Mouse (Mus musculus): Measurements from ENCODE around the gene Sec31b. TPM values are rescaled to one million over a fixed set of nuclear protein-coding genes. Genes with fewer than 3 reads are reported as not detected.
A peak's percentile ranks its signal among the peaks of the same experiment; 100 is the strongest.

Sec31b gene
- polyA plus RNA-seq, 2 experiments = 0.20 to 0.46 TPM

GRCm38 (mm10) chr19:44493128-44493527 lies 52.5 kb downstream of the Sec31b start, which contains the start of gene Wnt8b:
Wnt8b (plus strand) TSS chr19:44493472.
- Histone ChIP-seq H3K4me2 (ENCODE audit: low read depth) (no peak within 1 kb of the TSS), H3K9me3 (ENCODE audit: control insufficient read depth, low read length) (no peaks in the 10 kb centered on the region), H3K9ac (replicated peaks) (no peak within 1 kb of the TSS), H3K27me3 (ENCODE audit: control insufficient read depth, insufficient read depth, low read length) (no peaks in the 10 kb centered on the region; the same call in 1 of the 2 replicates), H3K36me3 (replicated peaks; ENCODE audit: control insufficient read depth, insufficient read depth, low read depth) (no peaks in the 10 kb centered on the region), H3K4me1 (replicated peaks; ENCODE audit: control insufficient read depth in 2 of 2, insufficient read depth in 2 of 2, low read length in 1 of 2) (no peaks in the 10 kb centered on the region; a peak in 1 of 4 replicates), H3K4me3 (ENCODE audit: insufficient read depth in 1 of 2, low read depth in 2 of 2, low read length in 2 of 2) (no peak within 1 kb of the TSS), H3K27ac (no peak within 1 kb of the TSS)
- WGBS (ENCODE audit: insufficient replicate concordance) = 36% methylated on average over 8 of the region's 8 CpGs
- TF ChIP-seq CTCF (IDR thresholded peaks at IDR 0.05; ENCODE audit: low read depth) = no peak
- no peak for TF ChIP-seq EP300 (IDR thresholded peaks at IDR 0.05; ENCODE audit: low read depth)
- DNase-seq (ENCODE audit: low read depth in 3 of 3, low spot score in 3 of 3) (no peak), ATAC-seq (ENCODE audit: insufficient read depth) (no peak)

GRCm38 (mm10) chr19:44487266-44487665 lies 58.4 kb downstream of the Sec31b start:
- ATAC-seq (ENCODE audit: insufficient read depth) (no peak), DNase-seq (ENCODE audit: low read depth in 3 of 3, low spot score in 3 of 3) (peak; percentile 40 to 51 (median 41))
- H3K9ac ChIP-seq (replicated peaks) = no peak overlapping the region
- WGBS (ENCODE audit: insufficient replicate concordance) = 3% methylated on average over 8 of the region's 8 CpGs
- TF ChIP-seq EP300 (IDR thresholded peaks at IDR 0.05; ENCODE audit: low read depth) (no peak), CTCF (IDR thresholded peaks at IDR 0.05; ENCODE audit: low read depth) (peak; percentile 93)
- no peaks in the 10 kb centered on the region for H3K4me1 ChIP-seq (replicated peaks; ENCODE audit: control insufficient read depth in 2 of 2, insufficient read depth in 2 of 2, low read length in 1 of 2)
- no peaks in the 10 kb centered on the region for H3K36me3 ChIP-seq (replicated peaks; ENCODE audit: control insufficient read depth, insufficient read depth, low read depth)
- H3K27me3 ChIP-seq (ENCODE audit: control insufficient read depth, insufficient read depth, low read length) = no peaks in the 10 kb centered on the region
- H3K9me3 ChIP-seq (ENCODE audit: control insufficient read depth, low read length) = no peaks in the 10 kb centered on the region
- no peak overlapping the region for H3K4me3 ChIP-seq (ENCODE audit: insufficient read depth in 1 of 2, low read depth in 2 of 2, low read length in 2 of 2)
- H3K4me2 ChIP-seq (ENCODE audit: low read depth) = no peak overlapping the region
- no peak overlapping the region for H3K27ac ChIP-seq

GRCm38 (mm10) chr19:44476541-44476940 lies 69.1 kb downstream of the Sec31b start:
- DNase-seq (ENCODE audit: low read depth in 3 of 3, low spot score in 3 of 3) (no peak), ATAC-seq (ENCODE audit: insufficient read depth) (no peak)
- Histone ChIP-seq H3K27ac (no peak overlapping the region), H3K4me1 (replicated peaks; ENCODE audit: control insufficient read depth in 2 of 2, insufficient read depth in 2 of 2, low read length in 1 of 2) (no peaks in the 10 kb centered on the region), H3K27me3 (ENCODE audit: control insufficient read depth, insufficient read depth, low read length) (no peaks in the 10 kb centered on the region), H3K9me3 (ENCODE audit: control insufficient read depth, low read length) (no peaks in the 10 kb centered on the region), H3K36me3 (replicated peaks; ENCODE audit: control insufficient read depth, insufficient read depth, low read depth) (no peaks in the 10 kb centered on the region), H3K4me2 (ENCODE audit: low read depth) (no peak overlapping the region), H3K4me3 (ENCODE audit: insufficient read depth in 1 of 2, low read depth in 2 of 2, low read length in 2 of 2) (no peak overlapping the region), H3K9ac (replicated peaks) (no peak overlapping the region)
- TF ChIP-seq EP300 (IDR thresholded peaks at IDR 0.05; ENCODE audit: low read depth) (no peak), CTCF (IDR thresholded peaks at IDR 0.05; ENCODE audit: low read depth) (no peak)
- 29% methylated on average over 3 of the region's 3 CpGs for WGBS (ENCODE audit: insufficient replicate concordance)

- H3K9ac ChIP-seq (replicated peaks) = no peak overlapping the region
- H3K4me3 ChIP-seq (ENCODE audit: insufficient read depth in 1 of 2, low read depth in 2 of 2, low read length in 2 of 2) = no peak overlapping the region
- H3K27ac ChIP-seq = no peak overlapping the region
- ATAC-seq (ENCODE audit: insufficient read depth) (no peak), DNase-seq (ENCODE audit: low read depth in 3 of 3, low spot score in 3 of 3) (no peak)
- H3K27me3 ChIP-seq (ENCODE audit: control insufficient read depth, insufficient read depth, low read length) = no peaks in the 10 kb centered on the region
- H3K4me1 ChIP-seq (replicated peaks; ENCODE audit: control insufficient read depth in 2 of 2, insufficient read depth in 2 of 2, low read length in 1 of 2) = no peaks in the 10 kb centered on the region
- 65% methylated on average over 6 of the region's 6 CpGs for WGBS (ENCODE audit: insufficient replicate concordance)
- H3K4me2 ChIP-seq (ENCODE audit: low read depth) = no peak overlapping the region
- H3K36me3 ChIP-seq (replicated peaks; ENCODE audit: control insufficient read depth, insufficient read depth, low read depth) = no peaks in the 10 kb centered on the region
- TF ChIP-seq CTCF (IDR thresholded peaks at IDR 0.05; ENCODE audit: low read depth) = no peak
- TF ChIP-seq EP300 (IDR thresholded peaks at IDR 0.05; ENCODE audit: low read depth) = no peak
- H3K9me3 ChIP-seq (ENCODE audit: control insufficient read depth, low read length) = no peaks in the 10 kb centered on the region
Observed at GRCm38 (mm10) chr19:44475268-44475667, 70.4 kb downstream of the Sec31b start.

GRCm38 (mm10) chr19:44474158-44474557 lies 71.5 kb downstream of the Sec31b start:
- Histone ChIP-seq H3K9me3 (ENCODE audit: control insufficient read depth, low read length) (no peaks in the 10 kb centered on the region), H3K9ac (replicated peaks) (no peak overlapping the region), H3K4me3 (ENCODE audit: insufficient read depth in 1 of 2, low read depth in 2 of 2, low read length in 2 of 2) (no peak overlapping the region), H3K4me2 (ENCODE audit: low read depth) (no peak overlapping the region), H3K27ac (no peak overlapping the region), H3K36me3 (replicated peaks; ENCODE audit: control insufficient read depth, insufficient read depth, low read depth) (no peaks in the 10 kb centered on the region), H3K4me1 (replicated peaks; ENCODE audit: control insufficient read depth in 2 of 2, insufficient read depth in 2 of 2, low read length in 1 of 2) (no peaks in the 10 kb centered on the region), H3K27me3 (ENCODE audit: control insufficient read depth, insufficient read depth, low read length) (no peaks in the 10 kb centered on the region)
- TF ChIP-seq CTCF (IDR thresholded peaks at IDR 0.05; ENCODE audit: low read depth) = peak; percentile 99
- TF ChIP-seq EP300 (IDR thresholded peaks at IDR 0.05; ENCODE audit: low read depth) = no peak
- 3% methylated on average over 10 of the region's 10 CpGs for WGBS (ENCODE audit: insufficient replicate concordance)
- peak; percentile 41 to 57 (median 45) for DNase-seq (ENCODE audit: low read depth in 3 of 3, low spot score in 3 of 3)
- no peak for ATAC-seq (ENCODE audit: insufficient read depth)

Other genes starting within 250 kb of the Sec31b start
- gene Scd4, start 212.8 kb downstream of the Sec31b start, polyA plus RNA-seq (2012; rRNA removed) = 0.04 and 0.08 TPM in 2 replicates
- 0.09 TPM in 1 of 2 replicates, not detected in the other for gene Scd4, start 212.8 kb downstream of the Sec31b start, polyA plus RNA-seq (2014; fragmentation: Nextera tagmentation; extraction: Ambion mirVana)
- 22.5 and 25.1 TPM in 2 replicates for gene Scd1, start 138.0 kb downstream of the Sec31b start, polyA plus RNA-seq (2012; rRNA removed)
- gene Scd1, start 138.0 kb downstream of the Sec31b start, polyA plus RNA-seq (2014; fragmentation: Nextera tagmentation; extraction: Ambion mirVana) = 11.1 and 11.9 TPM in 2 replicates
- not detected in 2 replicates for gene Wnt8b, start 52.4 kb downstream of the Sec31b start, polyA plus RNA-seq (2012; rRNA removed)
- not detected in 2 replicates for gene Wnt8b, start 52.4 kb downstream of the Sec31b start, polyA plus RNA-seq (2014; fragmentation: Nextera tagmentation; extraction: Ambion mirVana)
- not detected in 2 replicates for gene Gm20538, start 7.0 kb upstream of the Sec31b start, polyA plus RNA-seq (2012; rRNA removed)
- gene Gm20538, start 7.0 kb upstream of the Sec31b start, polyA plus RNA-seq (2014; fragmentation: Nextera tagmentation; extraction: Ambion mirVana) = not detected in 2 replicates
- gene Ndufb8, start 9.6 kb upstream of the Sec31b start, polyA plus RNA-seq (2012; rRNA removed) = 209 and 212 TPM in 2 replicates
- gene Ndufb8, start 9.6 kb upstream of the Sec31b start, polyA plus RNA-seq (2014; fragmentation: Nextera tagmentation; extraction: Ambion mirVana) = 347 and 349 TPM in 2 replicates
- 5.7 and 6.6 TPM in 2 replicates for gene Hif1an, start 17.0 kb upstream of the Sec31b start, polyA plus RNA-seq (2012; rRNA removed)
- 6.5 and 7.2 TPM in 2 replicates for gene Hif1an, start 17.0 kb upstream of the Sec31b start, polyA plus RNA-seq (2014; fragmentation: Nextera tagmentation; extraction: Ambion mirVana)
- gene Pax2, start 210.2 kb upstream of the Sec31b start, polyA plus RNA-seq (2012; rRNA removed) = 0.02 TPM in 1 of 2 replicates, not detected in the other
- not detected in 2 replicates for gene Pax2, start 210.2 kb upstream of the Sec31b start, polyA plus RNA-seq (2014; fragmentation: Nextera tagmentation; extraction: Ambion mirVana)